Mouse (Mus musculus) midbrain, embryonic 16.5 days (tissue): ENCODE measurements around the gene Gars. TPM values are rescaled to one million over a fixed set of nuclear protein-coding genes. Genes with fewer than 3 reads are reported as not detected.

Source experiments
- ATAC-seq: fragments of 200-750 bp; cut with Nextera tagmentation; 2 replicates; pipeline ENCODE4 v1.8.0; 2017; ENCODE audit warnings: moderate TSS enrichment
- H3K27ac ChIP-seq: fragments of 300-500 bp; sonication (generic); 2 replicates; pipeline ENCODE4 v1.5.1; 2014; ENCODE audit warnings: mild to moderate bottlenecking, low read length, mixed read lengths
- H3K27me3 ChIP-seq: fragments of 300-500 bp; sonication (generic); 2 replicates; pipeline ENCODE4 v1.6.1; 2014; ENCODE audit warnings: low read depth, low read length, mixed read lengths; ENCODE audit not compliant: control insufficient read depth, insufficient read depth
- H3K36me3 ChIP-seq: fragments of 300-500 bp; sonication (generic); 2 replicates; pipeline ENCODE4 v1.6.1; 2014; ENCODE audit warnings: mild to moderate bottlenecking, low read length, moderate library complexity, mixed read lengths; ENCODE audit not compliant: control insufficient read depth, insufficient read depth
- H3K4me1 ChIP-seq: fragments of 300-500 bp; sonication (generic); 2 replicates; pipeline ENCODE4 v1.6.1; 2014; ENCODE audit warnings: mild to moderate bottlenecking, low read length, mixed read lengths; ENCODE audit not compliant: control insufficient read depth, insufficient read depth
- H3K4me2 ChIP-seq: fragments of 300-500 bp; sonication (generic); 2 replicates; pipeline ENCODE4 v1.6.1; 2014; ENCODE audit warnings: mild to moderate bottlenecking, low read length, mixed read lengths
- H3K4me3 ChIP-seq: fragments of 300-500 bp; sonication (generic); 2 replicates; pipeline ENCODE4 v1.5.1; 2014; ENCODE audit warnings: low read depth, mild to moderate bottlenecking, low read length, moderate library complexity, mixed read lengths
- H3K9ac ChIP-seq: fragments of 300-500 bp; sonication (generic); 2 replicates; pipeline ENCODE4 v1.6.1; 2014; ENCODE audit warnings: low read depth, low read length, mixed read lengths
- H3K9me3 ChIP-seq: fragments of 300-500 bp; sonication (generic); replicated peaks from 2 replicates; pipeline ENCODE4 v1.6.1; 2014; ENCODE audit warnings: mild to moderate bottlenecking, low read length, mixed read lengths; ENCODE audit not compliant: control insufficient read depth, poor library complexity, severe bottlenecking
- WGBS: fragments of 180-500 bp; shearing (Covaris S2); extraction: QIAGEN DNeasy Blood & Tissue Kit; methylation state at CpG from one replicate; pipeline ENCODE4 v1.1.7; 2014; 5-methylcytosine and 5-hydroxymethylcytosine counted together
- polyA plus RNA-seq: library from polyadenylated mRNA; unstranded; fragments of >200 nt; fragmentation: Nextera tagmentation; extraction: Ambion mirVana; gene quantifications from 2 replicates; pipeline ENCODE4 v1.2.1, GENCODE M21; 2015

The Gars gene
- polyA plus RNA-seq, 1 experiment from 2014 or later: 225 TPM

- Histone ChIP-seq H3K4me1 (no peaks in the 10 kb centered on the region), H3K4me2 (no peak overlapping the region), H3K4me3 (no peak overlapping the region), H3K9me3 (no peaks in the 10 kb centered on the region), H3K27ac (no peak overlapping the region), H3K9ac (no peak overlapping the region), H3K27me3 (no peaks in the 10 kb centered on the region), H3K36me3 (peaks cover 46% of the 10 kb centered on the region)
- 88% methylated on average over 2 of the region's 2 CpGs for WGBS
- ATAC-seq: no peak
Measured at GRCm38 (mm10) chr6:55065903-55066302, 28.1 kb downstream of the Gars start.

GRCm38 (mm10) chr6:55076561-55077255, 38.9 kb downstream of the Gars start:
- H3K9me3 ChIP-seq: no peaks in the 10 kb centered on the region
- H3K4me1 ChIP-seq: no peaks in the 10 kb centered on the region
- no peak overlapping the region for H3K4me2 ChIP-seq
- no peak overlapping the region for H3K27ac ChIP-seq
- no peak overlapping the region for H3K9ac ChIP-seq
- 87% methylated on average over 4 of the region's 4 CpGs for WGBS
- H3K27me3 ChIP-seq: no peaks in the 10 kb centered on the region
- no peak overlapping the region for H3K4me3 ChIP-seq
- no peak for ATAC-seq
- peaks cover 58% of the 10 kb centered on the region for H3K36me3 ChIP-seq

DNA sequence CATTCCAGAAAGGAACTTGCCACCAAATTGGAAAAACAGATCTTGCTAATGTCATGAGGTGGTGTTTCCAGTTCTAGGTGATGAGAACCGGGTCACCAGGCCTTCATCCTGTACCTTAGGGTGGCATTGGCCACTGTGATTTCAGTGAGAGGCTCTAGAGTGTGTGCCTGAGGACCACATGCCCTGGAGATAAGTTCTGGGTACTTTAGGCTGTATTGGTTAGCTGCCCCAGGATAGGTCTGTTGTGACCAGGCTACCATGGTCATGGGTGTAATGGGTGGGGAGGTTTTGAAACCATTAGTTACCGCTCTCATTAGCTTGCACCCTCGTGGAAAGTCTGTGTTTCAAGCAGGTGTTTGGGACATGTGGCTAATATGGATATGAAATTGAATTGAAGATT, 43.6 kb downstream of the Gars start:
- Histone ChIP-seq H3K9ac (no peak overlapping the region), H3K9me3 (no peaks in the 10 kb centered on the region)

DNA sequence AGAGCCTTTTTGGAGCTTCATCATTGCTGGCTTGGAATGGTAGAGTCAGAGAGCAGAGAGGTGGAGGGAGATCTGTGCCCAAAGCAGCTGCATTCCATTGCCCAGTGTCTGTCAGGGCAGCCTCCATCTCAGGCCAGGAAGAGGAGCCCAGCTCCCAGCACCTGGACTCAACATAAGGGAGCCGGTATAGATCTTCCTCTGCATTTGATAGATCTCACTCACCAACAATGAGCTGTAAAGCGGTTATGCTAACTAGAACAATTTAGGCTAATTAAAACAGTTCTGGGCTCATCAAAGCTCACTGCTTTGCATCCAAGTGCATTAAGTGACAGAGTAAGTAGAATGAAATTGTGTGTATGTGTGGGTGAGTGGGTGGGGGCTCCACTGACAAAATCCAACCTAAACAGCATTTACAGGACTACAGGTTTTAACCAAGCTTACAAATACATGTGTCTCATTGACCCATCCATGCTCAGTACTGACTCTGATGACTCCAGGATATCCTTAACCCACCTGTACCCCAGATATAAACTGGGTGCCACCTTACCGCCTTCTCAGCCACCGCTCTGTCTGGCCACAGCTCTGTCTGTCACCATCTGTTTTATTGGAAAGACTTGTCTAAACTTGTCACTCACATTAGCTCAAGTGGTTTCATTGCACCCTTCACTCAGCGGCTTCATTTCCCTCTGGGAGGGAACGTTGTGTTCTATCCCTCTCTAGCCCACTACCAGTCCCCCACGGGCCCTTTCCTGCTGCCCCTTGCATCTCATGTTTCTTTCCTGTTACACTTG, 44.6 kb downstream of the Gars start:
- H3K27ac ChIP-seq: no peak overlapping the region
- WGBS: 82% methylated on average over 7 of the region's 7 CpGs
- ATAC-seq: peak; percentile 32; the same call in 1 of the 2 replicates

More for the DNA sequence above, 43.6 kb downstream of the Gars start:
- Histone ChIP-seq H3K36me3 (peaks cover 41% of the 10 kb centered on the region), H3K4me1 (no peaks in the 10 kb centered on the region), H3K27ac (no peak overlapping the region), H3K27me3 (no peaks in the 10 kb centered on the region), H3K4me2 (no peak overlapping the region), H3K4me3 (no peak overlapping the region)
- no peak for ATAC-seq
- 91% methylated on average over 3 of the region's 3 CpGs for WGBS

GRCm38 (mm10) chr6:55087355-55087754, 49.5 kb downstream of the Gars start:
- no peaks in the 10 kb centered on the region for H3K27me3 ChIP-seq
- ATAC-seq: peak; percentile 36; the same call in 1 of the 2 replicates
- no peak overlapping the region for H3K27ac ChIP-seq
- no peak overlapping the region for H3K9ac ChIP-seq
- 40% methylated on average over 4 of the region's 4 CpGs for WGBS
- no peaks in the 10 kb centered on the region for H3K4me1 ChIP-seq
- H3K4me2 ChIP-seq: no peak overlapping the region
- no peaks in the 10 kb centered on the region for H3K9me3 ChIP-seq
- H3K36me3 ChIP-seq: no peaks in the 10 kb centered on the region
- H3K4me3 ChIP-seq: no peak overlapping the region

More for the DNA sequence above, 44.6 kb downstream of the Gars start:
- Histone ChIP-seq H3K36me3 (peaks cover 31% of the 10 kb centered on the region), H3K9me3 (no peaks in the 10 kb centered on the region), H3K27me3 (no peaks in the 10 kb centered on the region), H3K4me3 (no peak overlapping the region), H3K9ac (no peak overlapping the region), H3K4me1 (no peaks in the 10 kb centered on the region), H3K4me2 (no peak overlapping the region)

DNA sequence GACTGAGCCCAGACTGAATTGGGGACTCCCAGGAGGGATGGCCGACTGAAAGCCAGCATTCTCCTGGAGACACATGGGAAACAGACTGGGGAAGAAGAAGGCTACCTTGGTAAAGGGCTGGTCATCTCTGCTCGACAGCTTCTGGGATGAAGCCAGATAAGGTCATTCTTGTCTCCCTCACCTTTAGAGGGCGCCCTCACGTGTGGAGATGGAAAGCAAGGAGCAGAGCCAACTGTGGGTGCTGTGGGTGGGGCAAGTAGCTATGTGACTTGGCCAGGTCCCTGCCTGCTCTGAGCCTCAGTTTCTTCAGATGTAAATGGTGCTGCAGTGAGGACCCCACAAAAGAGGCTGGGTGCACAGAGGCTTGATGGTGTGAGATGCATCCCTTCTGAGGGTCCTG, 52.8 kb downstream of the Gars start:
- Histone ChIP-seq H3K27me3 (no peaks in the 10 kb centered on the region), H3K4me2 (no peak overlapping the region), H3K36me3 (no peaks in the 10 kb centered on the region), H3K9me3 (no peaks in the 10 kb centered on the region), H3K4me1 (no peaks in the 10 kb centered on the region), H3K9ac (no peak overlapping the region), H3K27ac (no peak overlapping the region), H3K4me3 (no peak overlapping the region)
- no peak for ATAC-seq
- WGBS: 47% methylated on average over 4 of the region's 4 CpGs

GRCm38 (mm10) chr6:55091396-55091795, 53.6 kb downstream of the Gars start:
- ATAC-seq: no peak
- WGBS: 92% methylated on average over 9 of the region's 9 CpGs

GRCm38 (mm10) chr6:55093431-55094146, 55.8 kb downstream of the Gars start:
- no peaks in the 10 kb centered on the region for H3K36me3 ChIP-seq
- ATAC-seq: no peak
- H3K9ac ChIP-seq: no peak overlapping the region
- no peaks in the 10 kb centered on the region for H3K4me1 ChIP-seq
- no peak overlapping the region for H3K27ac ChIP-seq
- H3K4me2 ChIP-seq: no peak overlapping the region
- no peaks in the 10 kb centered on the region for H3K27me3 ChIP-seq
- H3K4me3 ChIP-seq: no peak overlapping the region
- H3K9me3 ChIP-seq: no peaks in the 10 kb centered on the region
- WGBS: 87% methylated on average over 6 of the region's 6 CpGs

More at GRCm38 (mm10) chr6:55091396-55091795, 53.6 kb downstream of the Gars start:
- Histone ChIP-seq H3K36me3 (no peaks in the 10 kb centered on the region), H3K4me3 (no peak overlapping the region), H3K4me1 (no peaks in the 10 kb centered on the region), H3K4me2 (no peak overlapping the region), H3K9me3 (no peaks in the 10 kb centered on the region), H3K9ac (no peak overlapping the region), H3K27ac (no peak overlapping the region), H3K27me3 (no peaks in the 10 kb centered on the region)
